In the genomic region with DNA sequence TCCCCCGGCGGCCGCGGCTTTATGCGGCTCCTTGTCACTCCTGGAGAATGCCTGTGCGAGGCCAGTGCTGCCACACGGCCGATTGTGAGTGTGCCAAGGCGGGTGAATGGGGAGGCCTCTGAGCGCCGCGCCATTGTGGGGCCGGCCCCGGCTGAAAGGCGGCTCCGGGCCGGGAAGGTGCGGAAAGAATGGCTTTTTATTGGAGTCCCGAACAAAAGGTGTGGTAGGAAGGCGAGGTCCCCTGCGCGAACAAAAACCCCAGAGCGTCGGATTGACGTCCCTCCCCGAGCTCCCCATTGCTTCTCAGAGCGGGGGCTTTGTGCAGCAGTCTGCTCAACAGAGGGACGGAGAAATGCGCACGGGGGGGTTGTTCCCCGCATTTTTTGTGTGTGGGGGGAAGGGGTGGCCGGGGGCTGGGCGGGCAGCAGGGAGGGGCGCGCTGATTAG, we compare ENCODE assay signal across 9 mouse cellular contexts. TPM values are rescaled to one million over a fixed set of nuclear protein-coding genes. Genes with fewer than 3 reads are reported as not detected.
DNase-seq lines count a peak whose midpoint lies in the region; ATAC-seq and TF ChIP-seq lines count a peak whose summit lies in the region.
"Had no signal": no experiment of that assay in that cellular context is flagged by ENCODE, and none has a peak within 500 bp of the region (broad histone marks: within the 10 kb centered on the region; RNA-seq: fewer than 3 reads in every experiment).

No protein-coding gene starts in this region.

- no peak for TF ChIP-seq POLR2A in cerebellum, adult 2 months (IDR thresholded peaks at IDR 0.05; ENCODE audit: borderline replicate concordance, insufficient read depth, low read length)

- peaks cover 54% of the 10 kb centered on the region for H3K4me1 ChIP-seq in forebrain, embryonic 13.5 days
- H3K4me1 ChIP-seq in limb, embryonic 13.5 days = peaks cover 35% of the 10 kb centered on the region
- H3K4me1 ChIP-seq in cerebellum, adult 2 months (ENCODE audit: control insufficient read depth, insufficient read depth, low read length) = no peaks in the 10 kb centered on the region

- no peaks in the 10 kb centered on the region for H3K36me3 ChIP-seq in C2C12 (ENCODE audit: control insufficient read depth, insufficient read depth)
- H3K36me3 ChIP-seq in forebrain, embryonic 13.5 days (ENCODE audit: poor library complexity, severe bottlenecking) = no peaks in the 10 kb centered on the region
- no peaks in the 10 kb centered on the region for H3K36me3 ChIP-seq in limb, embryonic 13.5 days

- peak; percentile 85 for ATAC-seq in forebrain, embryonic 13.5 days
- no peak for ATAC-seq in limb, embryonic 13.5 days (ENCODE audit: low FRiP score, low read depth)

- WGBS in forebrain, embryonic 13.5 days = under 1% methylated on average over 32 of the region's 35 CpGs
- WGBS in limb, embryonic 13.5 days = under 1% methylated on average over 35 of the region's 35 CpGs
- 1% methylated on average over 35 of the region's 35 CpGs for WGBS in cerebellum, adult 2 months

- no peaks in the 10 kb centered on the region for H3K79me2 ChIP-seq in C2C12 (ENCODE audit: control insufficient read depth, insufficient read depth)

- peak overlapping the region; percentile 74 for H3K9ac ChIP-seq in forebrain, embryonic 13.5 days
- 0 out of 2 replicates have a peak overlapping the region, but pooled peaks have one; percentile 19 for H3K9ac ChIP-seq in limb, embryonic 13.5 days

- H3K79me3 ChIP-seq in C2C12 (ENCODE audit: low read depth) = no peaks in the 10 kb centered on the region

- peaks cover 73% of the 10 kb centered on the region for H3K27me3 ChIP-seq in C2C12 (ENCODE audit: control insufficient read depth, insufficient read depth, insufficient read length)
- peaks cover 79% of the 10 kb centered on the region for H3K27me3 ChIP-seq in forebrain, embryonic 13.5 days
- H3K27me3 ChIP-seq in limb, embryonic 13.5 days = peaks cover 100% of the 10 kb centered on the region
- peaks cover 41% of the 10 kb centered on the region for H3K27me3 ChIP-seq in cerebellum, adult 2 months (ENCODE audit: control insufficient read depth, insufficient read depth, low read length)

- DNase-seq in adrenal gland, postnatal 14 days = peak; percentile 33
- DNase-seq in adrenal gland, adult 18-20 months (ENCODE audit: low spot score in 2 of 2) = no peak
- no peak for DNase-seq in right cerebral cortex, adult 2 months (ENCODE audit: low spot score in 2 of 2)
- no peak for DNase-seq in cerebellum, adult 2 months
- no peak for DNase-seq in layer of hippocampus, adult 9-10 months (ENCODE audit: low spot score)

- H3ac ChIP-seq in C2C12 (ENCODE audit: control insufficient read depth, insufficient read length, low read depth) = peak overlapping the region; percentile 74

- peak overlapping the region; percentile 75 for H3K4me2 ChIP-seq in forebrain, embryonic 13.5 days
- peak overlapping the region; percentile 55 for H3K4me2 ChIP-seq in limb, embryonic 13.5 days (replicated peaks)

- no peaks in the 10 kb centered on the region for H3K9me3 ChIP-seq in forebrain, embryonic 13.5 days (replicated peaks)
- no peaks in the 10 kb centered on the region for H3K9me3 ChIP-seq in limb, embryonic 13.5 days

- peak overlapping the region; percentile 85 for H3K27ac ChIP-seq in forebrain, embryonic 13.5 days
- no peak overlapping the region for H3K27ac ChIP-seq in limb, embryonic 13.5 days
- no peak overlapping the region for H3K27ac ChIP-seq in cerebellum, adult 2 months (ENCODE audit: insufficient read depth, low read length)

- no peak for TF ChIP-seq CTCF in C2C12 (IDR thresholded peaks at IDR 0.05; ENCODE audit: control insufficient read depth, insufficient read depth, insufficient read length)
- no peak for TF ChIP-seq CTCF in cerebellum, adult 2 months (IDR thresholded peaks at IDR 0.05; ENCODE audit: borderline replicate concordance, insufficient read depth, low read depth, low read length)

- H3K4me3 ChIP-seq in C2C12 (ENCODE audit: insufficient read depth, poor library complexity, severe bottlenecking) = peak overlapping the region; percentile 11
- H3K4me3 ChIP-seq in forebrain, embryonic 13.5 days = peak overlapping the region; percentile 48
- peak overlapping the region; percentile 30 for H3K4me3 ChIP-seq in limb, embryonic 13.5 days
- H3K4me3 ChIP-seq in cerebellum, adult 2 months (replicated peaks; ENCODE audit: insufficient read depth, low read depth, low read length) = no peak overlapping the region

TF ChIP-seq in C2C12, 6 proteins besides CTCF, POLR2A, EP300 and RAD21:
- TF ChIP-seq MAX (IDR thresholded peaks at IDR 0.05) (no peak), FOSL1 (IDR thresholded peaks at IDR 0.05; ENCODE audit: insufficient read depth, low read length, poor library complexity, severe bottlenecking) (no peak), MYOD1 (IDR thresholded peaks at IDR 0.05; ENCODE audit: control insufficient read depth, insufficient read length, low read depth) (no peak), USF1 (IDR thresholded peaks at IDR 0.05; ENCODE audit: low read depth) (no peak), MYOG (IDR thresholded peaks at IDR 0.05; ENCODE audit: control insufficient read depth, extremely low read depth, insufficient read length) (no peak), CEBPB (IDR thresholded peaks at IDR 0.05; ENCODE audit: low read depth) (no peak)
TF ChIP-seq in C2C12: peak in this region for 0.

RNA-seq across cellular contexts. Expression of a gene that starts 4.3 kb away (rescaled TPM):
- total RNA-seq in adrenal gland, postnatal 14 days (2021) = not detected in 2 replicates
- not detected for total RNA-seq in adrenal gland, adult 18-20 months (2021)
- 0.02 TPM for polyA plus RNA-seq in C2C12 (2012; fragmentation: generic; extraction: Trizol)
- polyA plus RNA-seq in forebrain, embryonic 13.5 days (2015; fragmentation: Nextera tagmentation; extraction: Ambion mirVana) = 4.8 and 5.2 TPM in 2 replicates
- not detected in 2 replicates for polyA plus RNA-seq in limb, embryonic 13.5 days (2015; fragmentation: Nextera tagmentation; extraction: Ambion mirVana)
- polyA plus RNA-seq in cerebellum, adult 2 months (2012; rRNA removed) = not detected in 2 replicates
- total RNA-seq: liver, adult 2 months had no signal

RNA-seq across cellular contexts. Expression of a gene that starts 58.2 kb away (rescaled TPM):
- 58.0 and 62.1 TPM in 2 replicates for total RNA-seq in adrenal gland, postnatal 14 days (2021)
- total RNA-seq in adrenal gland, adult 18-20 months (2021) = 10 to 100 TPM; 57.5 to 78.5 TPM
- 23.0 TPM for polyA plus RNA-seq in C2C12 (2012; fragmentation: generic; extraction: Trizol)
- 14.4 and 16.2 TPM in 2 replicates for polyA plus RNA-seq in forebrain, embryonic 13.5 days (2015; fragmentation: Nextera tagmentation; extraction: Ambion mirVana)
- 12.2 and 14.2 TPM in 2 replicates for polyA plus RNA-seq in limb, embryonic 13.5 days (2015; fragmentation: Nextera tagmentation; extraction: Ambion mirVana)
- 109 and 110 TPM in 2 replicates for polyA plus RNA-seq in cerebellum, adult 2 months (2012; rRNA removed)
